Mouse (Mus musculus): ENCODE results near the gene Gm20458.

Gene Gm20458

GRCm38 (mm10) chr2:164453887-164454500 lies 6.8 kb upstream of the Gm20458 start:
- peak; percentile 56 for DNase-seq

DNA sequence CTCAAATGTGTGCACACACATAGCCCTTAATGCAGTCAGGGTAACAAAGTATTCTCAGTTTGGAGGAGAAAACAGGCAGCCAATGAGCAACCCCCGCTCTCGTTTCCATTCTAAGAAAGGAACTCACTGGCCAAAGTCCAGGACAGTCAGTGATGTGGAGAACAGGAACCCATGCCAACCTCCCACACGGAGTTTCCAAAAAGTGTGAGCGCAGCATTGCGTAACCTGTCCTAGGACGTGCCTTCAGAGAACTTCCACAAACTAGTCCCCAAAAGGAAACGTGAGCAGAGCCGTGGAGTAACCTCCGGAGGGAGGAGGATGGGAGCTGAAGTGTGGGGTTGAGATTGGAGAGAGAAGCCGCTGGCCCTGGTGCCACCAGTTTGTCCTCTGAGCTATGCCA lies 5.9 kb upstream of the Gm20458 start:
- peak; percentile 92 for DNase-seq

- DNase-seq, result peak; percentile 45
These were observed 5.2 kb upstream of the Gm20458 start for GRCm38 (mm10) chr2:164455421-164456190.

- DNase-seq, result no peak
These were observed 4.4 kb upstream of the Gm20458 start for GRCm38 (mm10) chr2:164456413-164456812.

GRCm38 (mm10) chr2:164456864-164457300 lies 3.9 kb upstream of the Gm20458 start, which contains the start of gene Sys1:
Gene Sys1, plus strand, starts transcription at chr2:164456964.
- peak; percentile 61 for DNase-seq

DNA sequence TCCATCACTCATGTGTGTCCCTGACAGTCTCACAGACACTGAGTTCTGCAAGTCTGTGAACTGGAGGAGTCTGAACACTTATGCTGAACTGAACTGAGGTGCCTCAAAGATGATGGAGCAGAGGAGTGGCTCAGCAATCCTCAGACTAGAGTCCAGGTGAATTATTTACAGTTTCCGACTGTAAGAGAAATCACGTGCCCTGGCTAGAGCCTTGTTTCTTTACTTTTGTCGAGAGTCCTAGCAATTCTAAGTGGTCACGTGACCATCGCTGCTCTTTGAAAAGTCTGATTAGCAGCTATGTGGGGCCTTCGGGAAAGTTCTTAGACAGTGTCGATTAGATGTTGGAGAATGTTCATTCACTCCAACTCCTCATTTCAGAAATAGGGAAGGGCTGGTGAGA lies 2.8 kb upstream of the Gm20458 start:
- peak; percentile 74 for DNase-seq

GRCm38 (mm10) chr2:164458535-164458934 lies 2.2 kb upstream of the Gm20458 start:
- DNase-seq, result peak; percentile 39

DNA sequence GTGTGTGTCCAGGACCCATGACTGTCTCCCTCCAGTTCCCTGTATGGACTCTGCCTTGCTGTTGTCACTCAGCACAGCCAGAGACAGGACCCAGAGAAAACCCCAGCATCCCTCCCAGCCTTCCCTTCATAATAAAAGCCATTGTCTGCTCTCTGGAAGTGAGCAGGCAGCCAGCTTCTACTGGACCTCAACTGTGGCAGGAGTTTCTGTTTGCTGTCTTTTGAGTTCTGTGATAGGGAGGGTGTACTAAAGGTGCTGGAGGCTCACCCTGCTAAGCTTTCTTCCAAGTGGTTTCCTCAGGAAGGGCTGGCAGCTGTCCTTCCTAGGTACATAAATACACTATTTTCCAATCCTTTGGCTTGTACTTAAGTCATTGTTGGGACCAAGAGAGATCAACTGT lies 4.4 kb downstream of the Gm20458 start:
- no peak for DNase-seq

GRCm38 (mm10) chr2:164466787-164467186 lies 6.0 kb downstream of the Gm20458 start:
- DNase-seq, result no peak

DNA sequence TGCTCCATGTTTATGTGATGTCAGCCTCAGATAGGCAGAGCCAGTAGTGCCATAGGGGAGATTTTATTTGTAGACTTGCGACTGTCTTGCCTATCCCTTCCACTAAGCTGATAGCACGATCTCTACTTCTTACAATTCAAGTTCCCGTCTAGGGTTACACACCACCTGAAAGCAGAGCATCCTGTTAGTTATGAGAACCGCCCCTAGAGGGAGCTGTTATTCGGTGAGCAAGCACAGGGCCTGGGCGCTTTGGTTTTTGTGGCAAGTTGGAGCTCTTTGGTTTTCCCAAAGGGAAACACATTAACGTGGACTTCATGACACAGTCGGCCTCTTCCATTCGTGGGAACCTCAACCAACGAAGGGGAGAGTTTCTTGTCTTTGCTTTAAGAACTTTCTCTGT lies 9.5 kb downstream of the Gm20458 start:
- peak; percentile 63 for DNase-seq

GRCm38 (mm10) chr2:164473624-164474023 lies 12.9 kb downstream of the Gm20458 start, which contains the start of gene Trp53tg5:
Gene Trp53tg5, minus strand, starts transcription at chr2:164473724.
- no peak for DNase-seq

- DNase-seq, result peak; percentile 68
These were observed 25.0 kb downstream of the Gm20458 start, which contains the start of gene Dbndd2 for GRCm38 (mm10) chr2:164485681-164486257. Gene Dbndd2, plus strand, starts transcription at chr2:164486106.

- peak; percentile 72 for DNase-seq
These were observed 25.7 kb downstream of the Gm20458 start for GRCm38 (mm10) chr2:164486258-164487114.

DNA sequence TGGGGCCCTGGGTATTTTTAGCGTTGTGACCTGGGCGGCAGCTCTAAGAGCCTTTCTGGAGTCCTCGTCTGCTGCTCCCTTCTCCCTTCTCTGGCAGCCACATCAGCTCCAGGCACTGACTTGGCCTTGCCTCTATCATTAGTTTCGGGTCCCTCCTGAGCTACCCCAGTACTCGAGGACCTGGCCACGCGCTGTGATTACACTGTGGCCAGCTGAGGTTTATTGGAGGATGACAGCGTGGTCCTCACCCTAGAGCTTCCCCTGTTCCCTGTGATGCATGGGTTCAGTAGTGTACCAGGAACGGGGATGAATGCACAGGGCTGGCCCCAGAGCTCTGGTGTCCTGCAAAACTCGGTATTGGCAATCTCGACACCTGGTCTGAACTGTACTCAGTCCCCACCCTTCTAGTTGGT lies 26.4 kb downstream of the Gm20458 start:
- no peak for DNase-seq

GRCm38 (mm10) chr2:164487812-164488211 lies 27.0 kb downstream of the Gm20458 start:
- DNase-seq, result no peak

DNA sequence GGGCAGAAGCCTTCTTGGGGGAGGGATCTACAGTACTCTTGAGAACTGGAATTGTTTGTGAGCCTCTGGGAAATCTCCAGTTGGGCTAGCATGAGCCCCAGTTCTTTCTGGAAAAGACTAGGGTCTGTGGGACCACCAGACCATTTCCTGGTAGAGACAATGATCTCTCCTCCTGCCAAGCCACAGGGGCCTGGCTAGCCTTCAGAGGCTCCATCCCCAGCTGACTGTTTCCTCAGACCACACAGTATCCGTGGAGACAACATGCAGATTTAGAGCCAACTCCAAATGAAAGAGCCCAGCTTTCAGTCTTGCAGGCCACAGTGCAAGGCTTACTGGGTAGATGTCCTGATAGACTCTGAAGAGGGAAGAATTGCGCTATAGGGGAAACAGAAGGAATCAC lies 33.4 kb downstream of the Gm20458 start:
- no peak for DNase-seq

DNA sequence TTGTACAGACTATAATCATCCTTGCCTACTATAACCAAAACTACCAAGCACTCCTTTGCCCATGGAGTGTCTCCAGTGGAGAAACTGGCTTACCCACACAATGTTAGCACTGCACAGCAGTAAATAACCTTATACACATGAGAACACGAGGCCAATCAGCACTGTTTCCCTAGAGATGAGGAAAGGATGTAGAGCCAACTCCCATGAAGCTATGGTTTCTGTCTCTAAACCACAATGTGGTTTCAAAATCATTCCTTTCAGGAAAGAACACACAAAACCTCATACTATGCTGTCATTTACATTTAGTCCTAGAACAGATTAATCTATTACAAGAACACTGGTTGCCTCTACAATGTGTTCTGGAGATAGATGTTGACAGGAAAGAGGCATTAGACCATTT lies 35.6 kb downstream of the Gm20458 start:
- DNase-seq, result no peak

- DNase-seq, result peak; percentile 88
These were observed 36.3 kb downstream of the Gm20458 start, which contains the start of gene Pigt for GRCm38 (mm10) chr2:164496847-164497690. Gene Pigt, plus strand, starts transcription at chr2:164497520.

GRCm38 (mm10) chr2:164497691-164498268 lies 37.0 kb downstream of the Gm20458 start:
- DNase-seq, result no peak

- DNase-seq, result no peak
These were observed 38.5 kb downstream of the Gm20458 start for GRCm38 (mm10) chr2:164499317-164499716.

DNA sequence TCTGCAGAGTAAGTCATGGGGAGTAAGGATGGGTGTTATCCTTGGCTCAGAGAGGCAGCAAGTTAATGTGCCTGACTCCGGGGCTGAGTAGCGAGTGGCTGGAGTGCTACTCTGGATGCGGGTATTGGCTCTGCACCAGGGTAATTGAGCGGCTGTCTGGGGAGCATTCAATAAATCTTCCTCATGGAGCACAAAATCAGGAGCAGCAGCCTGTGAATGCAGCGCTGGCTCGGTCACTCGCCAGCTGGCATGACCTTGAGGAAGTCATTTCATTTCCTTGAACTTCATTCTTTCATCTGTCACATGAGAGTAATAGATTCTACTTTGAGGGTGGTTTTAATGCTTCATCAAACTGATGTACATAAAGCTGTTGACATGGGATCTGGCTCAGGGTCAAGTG lies 39.7 kb downstream of the Gm20458 start:
- DNase-seq, result peak; percentile 54
